24 mouse cellular contexts compared by ENCODE assay signal in the genomic region with DNA sequence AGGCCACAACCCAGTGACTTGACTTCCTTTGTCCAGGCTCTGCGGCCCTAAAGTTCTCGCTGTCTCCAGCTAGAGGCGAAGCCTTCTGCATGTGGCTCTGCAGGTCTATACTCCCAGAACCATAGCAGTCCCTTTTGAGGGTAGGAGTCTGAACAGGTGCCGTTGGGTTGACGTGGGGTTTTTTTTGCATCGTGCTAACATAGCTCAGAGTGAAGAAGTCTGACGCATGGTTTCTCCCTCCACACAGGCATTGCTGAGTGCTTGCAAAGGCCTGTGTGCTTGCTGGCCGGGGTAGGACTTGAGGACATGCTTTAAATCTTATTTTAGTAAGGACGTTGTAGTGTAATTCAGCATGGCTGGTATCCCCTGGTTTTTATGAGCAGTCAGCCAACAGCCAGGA. TPM values are rescaled to one million over a fixed set of nuclear protein-coding genes. Genes with fewer than 3 reads are reported as not detected.
DNase-seq lines count a peak whose midpoint lies in the region; ATAC-seq and TF ChIP-seq lines count a peak whose summit lies in the region.
"Had no signal": no experiment of that assay in that cellular context is flagged by ENCODE, and none has a peak within 500 bp of the region (broad histone marks: within the 10 kb centered on the region; RNA-seq: fewer than 3 reads in every experiment).

No protein-coding gene starts in this region.

- WGBS in heart, embryonic 10.5 days = 90% methylated on average over 9 of the region's 9 CpGs
- WGBS in heart, embryonic 12.5 days = 92% methylated on average over 9 of the region's 9 CpGs

- no peak overlapping the region for H3K27ac ChIP-seq in heart, embryonic 10.5 days
- no peak overlapping the region for H3K27ac ChIP-seq in heart, embryonic 12.5 days (ENCODE audit: poor library complexity, severe bottlenecking)
- peak overlapping the region; percentile 73 for H3K27ac ChIP-seq in layer of hippocampus, adult 2 months

- no peaks in the 10 kb centered on the region for H3K27me3 ChIP-seq in heart, embryonic 10.5 days (ENCODE audit: insufficient read depth, poor library complexity, severe bottlenecking)
- H3K27me3 ChIP-seq in heart, embryonic 12.5 days (replicated peaks) = no peaks in the 10 kb centered on the region
- H3K27me3 ChIP-seq: CH12.LX, Patski had no signal

- H3K9me3 ChIP-seq in heart, embryonic 10.5 days = no peaks in the 10 kb centered on the region
- H3K9me3 ChIP-seq in heart, embryonic 12.5 days (replicated peaks) = no peaks in the 10 kb centered on the region

- H3K9ac ChIP-seq in heart, embryonic 12.5 days = no peak overlapping the region

- no peak for DNase-seq in frontal cortex, postnatal 25 days (ENCODE audit: low spot score in 2 of 2)
- peak; percentile 48 for DNase-seq in heart, embryonic 10.5 days (ENCODE audit: low spot score)
- no peak for DNase-seq in layer of hippocampus, adult 2 months (ENCODE audit: low spot score in 2 of 2)
- no peak for DNase-seq in layer of hippocampus, postnatal 25 days (ENCODE audit: extremely low spot score in 1 of 2, low spot score in 1 of 2)
- DNase-seq in brain, adult 2 months (ENCODE audit: low read depth, low spot score) = peak; percentile 67
- DNase-seq in right cerebral cortex, postnatal 36 days (ENCODE audit: low spot score in 2 of 2) = no peak
- DNase-seq: adrenal gland, adult 2 months; adrenal gland, adult 8-10 months; adrenal gland, postnatal 10 days; adrenal gland, postnatal 14 days; adrenal gland, postnatal 25 days; adrenal gland, postnatal 36 days; B cell, adult 2 months; cerebellum, adult 11 months; cerebellum, adult 11-12 months; cerebellum, adult 18-20 months had no signal

- no peaks in the 10 kb centered on the region for H3K36me3 ChIP-seq in heart, embryonic 10.5 days
- H3K36me3 ChIP-seq in heart, embryonic 12.5 days = no peaks in the 10 kb centered on the region
- H3K36me3 ChIP-seq: G1E had no signal

- no peak overlapping the region for H3K4me3 ChIP-seq in heart, embryonic 10.5 days
- H3K4me3 ChIP-seq in heart, embryonic 12.5 days = no peak overlapping the region
- no peak overlapping the region for H3K4me3 ChIP-seq in layer of hippocampus, adult 2 months

- H3K4me1 ChIP-seq in heart, embryonic 10.5 days = peaks cover 29% of the 10 kb centered on the region
- H3K4me1 ChIP-seq in heart, embryonic 12.5 days (replicated peaks) = peaks cover 34% of the 10 kb centered on the region

- ATAC-seq in frontal cortex, adult (ENCODE audit: low TSS enrichment) = peak; percentile 66
- no peak for ATAC-seq in heart, embryonic 12.5 days (ENCODE audit: insufficient number of reproducible peaks, low FRiP score)
- ATAC-seq: activated CD4-positive, CD25-positive, alpha-beta regulatory T cell, adult 4 months; CD4-positive, CD25-positive, alpha-beta regulatory T cell, adult 4 months; Patski had no signal

- no peak overlapping the region for H3K4me2 ChIP-seq in heart, embryonic 12.5 days

- TF ChIP-seq CTCF in layer of hippocampus, adult 2 months (conservative IDR thresholded peaks at IDR 0.05) = no peak

RNA-seq across cellular contexts. Expression of a gene that starts 27.7 kb away (rescaled TPM):
- polyA plus RNA-seq in heart, embryonic 10.5 days (2016; fragmentation: Nextera tagmentation; extraction: Ambion mirVana) = 12.1 and 19.4 TPM in 2 replicates
- polyA plus RNA-seq in heart, embryonic 12.5 days (2016; fragmentation: Nextera tagmentation; extraction: Ambion mirVana) = 12.5 and 15.8 TPM in 2 replicates
- 100 to 1,000 TPM; 149 to 154 TPM for total RNA-seq in layer of hippocampus, adult 2 months (2021)
- 100 to 1,000 TPM; 128 to 132 TPM for total RNA-seq in layer of hippocampus, postnatal 25 days (2021)
- total RNA-seq: CH12.LX had no signal
- polyA plus RNA-seq: C2C12, G1E had no signal

Comparison
In these comparisons a context has a peak if more than half of its experiments do, and no peak if none do; other contexts are left out.
1. DNase-seq: peak in heart, embryonic 10.5 days (single experiment) and brain, adult 2 months (single experiment); none in frontal cortex, postnatal 25 days (0 of 2), layer of hippocampus, adult 2 months (0 of 2), layer of hippocampus, postnatal 25 days (0 of 2) and right cerebral cortex, postnatal 36 days (0 of 2).